Mouse (Mus musculus): ENCODE results near the gene Nmu. TPM values are rescaled to one million over a fixed set of nuclear protein-coding genes. Genes with fewer than 3 reads are reported as not detected.
A peak's percentile ranks its signal among the peaks of the same experiment; 100 is the strongest.

Nmu gene
- polyA plus RNA-seq, 1 experiment = not detected

GRCm38 (mm10) chr5:76346137-76346536 lies 17.5 kb downstream of the Nmu start:
- TF ChIP-seq CTCF (IDR thresholded peaks at IDR 0.05; ENCODE audit: control insufficient read depth, insufficient read depth, insufficient replicate concordance, low read depth, low read length) (no peak), POLR2A (IDR thresholded peaks at IDR 0.05; ENCODE audit: control insufficient read depth, low read depth, low read length) (no peak)
- H3K4me1 ChIP-seq (ENCODE audit: control insufficient read depth, insufficient read depth, low read length) = no peaks in the 10 kb centered on the region
- no peaks in the 10 kb centered on the region for H3K27me3 ChIP-seq (ENCODE audit: control insufficient read depth, insufficient read depth, low read length)
- H3K36me3 ChIP-seq (ENCODE audit: control insufficient read depth, insufficient read depth, low read length) = no peaks in the 10 kb centered on the region
- H3K27ac ChIP-seq (ENCODE audit: control insufficient read depth, insufficient read depth, low read depth, low read length) = no peak overlapping the region
- H3K4me3 ChIP-seq (ENCODE audit: control insufficient read depth, low read depth, low read length) = no peak overlapping the region

GRCm38 (mm10) chr5:76340931-76341330 lies 22.7 kb downstream of the Nmu start:
- TF ChIP-seq POLR2A (IDR thresholded peaks at IDR 0.05; ENCODE audit: control insufficient read depth, low read depth, low read length) (no peak), CTCF (IDR thresholded peaks at IDR 0.05; ENCODE audit: control insufficient read depth, insufficient read depth, insufficient replicate concordance, low read depth, low read length) (no peak)
- Histone ChIP-seq H3K4me3 (ENCODE audit: control insufficient read depth, low read depth, low read length) (no peak overlapping the region), H3K36me3 (ENCODE audit: control insufficient read depth, insufficient read depth, low read length) (no peaks in the 10 kb centered on the region), H3K27me3 (ENCODE audit: control insufficient read depth, insufficient read depth, low read length) (no peaks in the 10 kb centered on the region), H3K27ac (ENCODE audit: control insufficient read depth, insufficient read depth, low read depth, low read length) (no peak overlapping the region), H3K4me1 (ENCODE audit: control insufficient read depth, insufficient read depth, low read length) (no peaks in the 10 kb centered on the region)

- Histone ChIP-seq H3K4me1 (ENCODE audit: control insufficient read depth, insufficient read depth, low read length) (no peaks in the 10 kb centered on the region), H3K36me3 (ENCODE audit: control insufficient read depth, insufficient read depth, low read length) (no peaks in the 10 kb centered on the region), H3K27me3 (ENCODE audit: control insufficient read depth, insufficient read depth, low read length) (no peaks in the 10 kb centered on the region), H3K27ac (ENCODE audit: control insufficient read depth, insufficient read depth, low read depth, low read length) (no peak overlapping the region), H3K4me3 (ENCODE audit: control insufficient read depth, low read depth, low read length) (no peak overlapping the region)
- TF ChIP-seq CTCF (IDR thresholded peaks at IDR 0.05; ENCODE audit: control insufficient read depth, insufficient read depth, insufficient replicate concordance, low read depth, low read length) = no peak
- no peak for TF ChIP-seq POLR2A (IDR thresholded peaks at IDR 0.05; ENCODE audit: control insufficient read depth, low read depth, low read length)
These were observed 26.5 kb downstream of the Nmu start for GRCm38 (mm10) chr5:76337100-76337499.

- H3K27me3 ChIP-seq (ENCODE audit: control insufficient read depth, insufficient read depth, low read length) = no peaks in the 10 kb centered on the region
- H3K4me3 ChIP-seq (ENCODE audit: control insufficient read depth, low read depth, low read length) = no peak overlapping the region
- H3K27ac ChIP-seq (ENCODE audit: control insufficient read depth, insufficient read depth, low read depth, low read length) = no peak overlapping the region
- H3K36me3 ChIP-seq (ENCODE audit: control insufficient read depth, insufficient read depth, low read length) = no peaks in the 10 kb centered on the region
- no peak for TF ChIP-seq CTCF (IDR thresholded peaks at IDR 0.05; ENCODE audit: control insufficient read depth, insufficient read depth, insufficient replicate concordance, low read depth, low read length)
- TF ChIP-seq POLR2A (IDR thresholded peaks at IDR 0.05; ENCODE audit: control insufficient read depth, low read depth, low read length) = no peak
- peaks cover 6% of the 10 kb centered on the region for H3K4me1 ChIP-seq (ENCODE audit: control insufficient read depth, insufficient read depth, low read length)
These were observed 29.8 kb downstream of the Nmu start for GRCm38 (mm10) chr5:76333833-76334232.

- Histone ChIP-seq H3K4me1 (ENCODE audit: control insufficient read depth, insufficient read depth, low read length) (peaks cover 6% of the 10 kb centered on the region), H3K27me3 (ENCODE audit: control insufficient read depth, insufficient read depth, low read length) (no peaks in the 10 kb centered on the region), H3K27ac (ENCODE audit: control insufficient read depth, insufficient read depth, low read depth, low read length) (peak within 1 kb of the TSS; percentile 98), H3K4me3 (ENCODE audit: control insufficient read depth, low read depth, low read length) (peak within 1 kb of the TSS; percentile 95), H3K36me3 (ENCODE audit: control insufficient read depth, insufficient read depth, low read length) (0 out of 2 replicates have a peak, but pooled peaks cover 1% of the 10 kb centered on the region)
- TF ChIP-seq CTCF (IDR thresholded peaks at IDR 0.05; ENCODE audit: control insufficient read depth, insufficient read depth, insufficient replicate concordance, low read depth, low read length) = no peak
- TF ChIP-seq POLR2A (IDR thresholded peaks at IDR 0.05; ENCODE audit: control insufficient read depth, low read depth, low read length) = peak; percentile 98
These were observed 32.6 kb downstream of the Nmu start, which contains the start of gene Pdcl2 for GRCm38 (mm10) chr5:76330953-76331352. Gene Pdcl2, minus strand, starts transcription at chr5:76331156.

- TF ChIP-seq POLR2A (IDR thresholded peaks at IDR 0.05; ENCODE audit: control insufficient read depth, low read depth, low read length) = no peak
- TF ChIP-seq CTCF (IDR thresholded peaks at IDR 0.05; ENCODE audit: control insufficient read depth, insufficient read depth, insufficient replicate concordance, low read depth, low read length) = no peak
- peaks cover 3% of the 10 kb centered on the region; the same call in 1 of the 2 replicates for H3K36me3 ChIP-seq (ENCODE audit: control insufficient read depth, insufficient read depth, low read length)
- peaks cover 6% of the 10 kb centered on the region for H3K4me1 ChIP-seq (ENCODE audit: control insufficient read depth, insufficient read depth, low read length)
- no peak overlapping the region for H3K4me3 ChIP-seq (ENCODE audit: control insufficient read depth, low read depth, low read length)
- H3K27me3 ChIP-seq (ENCODE audit: control insufficient read depth, insufficient read depth, low read length) = no peaks in the 10 kb centered on the region
- no peak overlapping the region for H3K27ac ChIP-seq (ENCODE audit: control insufficient read depth, insufficient read depth, low read depth, low read length)
These were observed 36.3 kb downstream of the Nmu start for GRCm38 (mm10) chr5:76327296-76327695.

- Histone ChIP-seq H3K27ac (ENCODE audit: control insufficient read depth, insufficient read depth, low read depth, low read length) (no peak overlapping the region), H3K4me1 (ENCODE audit: control insufficient read depth, insufficient read depth, low read length) (peaks cover 3% of the 10 kb centered on the region), H3K4me3 (ENCODE audit: control insufficient read depth, low read depth, low read length) (no peak overlapping the region), H3K27me3 (ENCODE audit: control insufficient read depth, insufficient read depth, low read length) (no peaks in the 10 kb centered on the region), H3K36me3 (ENCODE audit: control insufficient read depth, insufficient read depth, low read length) (peaks cover 3% of the 10 kb centered on the region; the same call in 1 of the 2 replicates)
- TF ChIP-seq POLR2A (IDR thresholded peaks at IDR 0.05; ENCODE audit: control insufficient read depth, low read depth, low read length) (no peak), CTCF (IDR thresholded peaks at IDR 0.05; ENCODE audit: control insufficient read depth, insufficient read depth, insufficient replicate concordance, low read depth, low read length) (no peak)
These were observed 38.5 kb downstream of the Nmu start for GRCm38 (mm10) chr5:76325113-76325512.

Measured in testis, adult 2 months (tissue).